Mouse (Mus musculus): ENCODE data around the gene Rpl5. TPM values are rescaled to one million over a fixed set of nuclear protein-coding genes. Genes with fewer than 3 reads are reported as not detected.

The Rpl5 gene
- polyA plus RNA-seq (2017; shearing (Covaris generic)) = 23.5 TPM

DNA sequence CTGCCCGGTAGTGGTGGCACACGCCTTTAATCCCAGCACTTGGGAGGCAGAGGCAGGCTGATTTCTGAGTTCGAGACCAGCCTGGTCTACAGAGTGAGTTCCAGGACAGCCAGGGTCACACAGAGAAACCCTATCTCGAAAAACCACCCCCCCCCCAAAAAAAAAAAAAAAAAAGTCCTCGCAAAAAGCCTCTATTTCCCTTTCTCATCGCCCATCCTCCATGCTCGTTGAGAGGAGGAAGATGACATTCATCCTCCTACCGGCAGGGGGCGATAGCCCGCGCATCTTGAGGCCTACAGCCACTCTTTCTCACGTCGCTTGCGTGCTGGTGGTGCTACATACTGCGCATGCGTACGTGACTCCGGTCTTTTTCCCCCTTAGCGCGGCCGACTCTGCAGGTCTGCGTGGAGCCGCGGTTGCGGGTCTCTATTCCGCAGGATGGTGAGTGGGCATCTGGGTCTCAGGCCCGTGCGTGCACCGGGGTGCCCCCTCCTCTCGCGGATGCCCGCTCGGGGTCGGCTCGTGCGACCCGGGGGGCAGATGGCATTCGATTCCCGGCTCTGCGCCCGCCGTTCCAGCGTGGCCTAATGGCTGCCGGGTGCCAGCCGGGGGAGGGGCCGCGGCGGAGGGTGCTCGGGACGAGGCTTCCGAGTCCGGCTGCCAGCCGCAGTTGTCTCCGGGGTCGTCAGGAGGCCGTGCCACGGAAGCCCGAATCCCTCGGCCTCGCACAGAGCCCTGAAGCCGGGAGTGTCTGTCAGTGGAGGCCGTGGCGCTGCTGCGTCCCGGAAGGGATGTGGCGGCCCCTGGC is at the start of gene Rpl5:
TSS of gene Rpl5 (plus strand) at position 297 of the 808 bp plus-strand sequence.

DNA sequence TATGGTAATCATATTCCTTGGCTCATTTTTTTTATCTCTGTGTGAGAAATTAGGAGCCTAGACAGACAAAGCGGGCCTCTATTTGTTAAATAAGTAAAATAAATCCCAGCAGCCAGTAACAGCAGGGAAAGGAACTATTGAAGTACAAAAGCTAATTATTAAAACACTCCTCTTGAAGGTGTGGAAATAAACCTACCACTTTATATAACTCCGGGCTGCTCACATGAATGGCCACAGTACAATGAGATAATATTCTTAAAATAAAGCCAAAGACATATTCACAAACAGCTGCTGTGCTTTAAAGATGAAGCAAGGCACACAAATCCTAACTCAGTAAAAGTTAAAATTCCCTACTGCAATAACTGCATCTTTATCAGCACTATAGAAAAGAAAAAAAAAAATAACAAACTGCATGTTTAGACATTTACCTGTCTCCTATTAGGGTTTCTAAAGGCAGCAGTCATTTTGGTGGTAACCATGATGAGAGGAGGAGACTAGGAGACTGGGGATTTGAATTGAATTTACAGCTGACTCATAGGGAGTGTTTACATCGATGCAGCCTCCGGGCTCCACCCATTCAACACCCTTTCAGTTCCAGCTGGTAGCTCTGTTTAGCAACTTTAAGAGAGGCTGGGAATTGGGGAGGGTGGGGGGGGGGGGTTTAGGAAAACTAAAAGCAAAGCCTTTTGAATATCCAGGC is 25.6 kb upstream of the Rpl5 start, which contains the start of gene Evi5:
TSS of gene Evi5 (minus strand) at position 547 of the 700 bp plus-strand sequence.

Other genes with a start within 250 kb of the Rpl5 start
- 30.0 TPM for gene Gfi1, start 174.5 kb upstream of the Rpl5 start, polyA plus RNA-seq (2017; shearing (Covaris generic))
- not detected for gene Ube2d2b, start 70.4 kb upstream of the Rpl5 start, polyA plus RNA-seq (2017; shearing (Covaris generic))
- 3.9 TPM for gene Evi5, start 25.4 kb upstream of the Rpl5 start, polyA plus RNA-seq (2017; shearing (Covaris generic))
- 74.0 TPM for gene Fam69a, start 86.6 kb downstream of the Rpl5 start, polyA plus RNA-seq (2017; shearing (Covaris generic))
- gene Mtf2, start 165.2 kb downstream of the Rpl5 start, polyA plus RNA-seq (2017; shearing (Covaris generic)) = 74.2 TPM
- gene Tmed5, start 232.1 kb downstream of the Rpl5 start, polyA plus RNA-seq (2017; shearing (Covaris generic)) = 92.1 TPM
- 0.72 TPM for gene Ccdc18, start 232.4 kb downstream of the Rpl5 start, polyA plus RNA-seq (2017; shearing (Covaris generic))

All from effector memory CD4-positive, alpha-beta T cell, adult 5 months (primary cell).